Mouse (Mus musculus) MEL (cell line): ENCODE results near the gene Kat6b.

Experiments used
- CHD1 ChIP-seq: IDR thresholded peaks from 2 replicates; pipeline ENCODE4 v1.6.1; 2012; ENCODE audit warnings: low read depth, mild to moderate bottlenecking, inconsistent platforms, low read length, improper control_type of control experiment
- CTCF ChIP-seq, 3 experiments: IDR thresholded peaks in 2 of 3; conservative IDR thresholded peaks in 1 of 3; 2 replicates each; pipeline ENCODE4 v1.5.1; 2011 to 2012; ENCODE audit warnings: low read length in 3 of 3, low read depth in 2 of 3, mild to moderate bottlenecking in 2 of 3, improper control_type of control experiment in 1 of 3, inconsistent platforms in 1 of 3, mixed read lengths in 1 of 3, moderate library complexity in 1 of 3; ENCODE audit not compliant: control insufficient read depth in 1 of 3, insufficient read depth in 1 of 3, poor library complexity in 1 of 3, severe bottlenecking in 1 of 3
- E2F4 ChIP-seq: IDR thresholded peaks from 2 replicates; pipeline ENCODE4 v1.6.1; 2011; ENCODE audit warnings: low read depth, low read length, improper control_type of control experiment, borderline replicate concordance
- ETS1 ChIP-seq: IDR thresholded peaks from 2 replicates; pipeline ENCODE4 v1.6.1; 2012; ENCODE audit warnings: low read depth, mild to moderate bottlenecking, inconsistent platforms, low read length, improper control_type of control experiment, moderate library complexity
- GATA1 ChIP-seq: IDR thresholded peaks from 2 replicates; pipeline ENCODE4 v1.6.1; 2011; ENCODE audit warnings: low read depth, low read length, improper control_type of control experiment
- NELFE ChIP-seq: IDR thresholded peaks from 2 replicates; pipeline ENCODE4 v1.6.1; 2011; ENCODE audit warnings: low read depth, low read length, improper control_type of control experiment
- POLR2A ChIP-seq, 2 experiments: IDR thresholded peaks; 2 replicates each; pipeline ENCODE4 v1.6.1; 2011 to 2012; ENCODE audit warnings: low read length in 2 of 2, mild to moderate bottlenecking in 2 of 2, control low read depth in 1 of 2, improper control_type of control experiment in 1 of 2, low read depth in 1 of 2, moderate library complexity in 1 of 2; ENCODE audit not compliant: control insufficient read depth in 1 of 2, insufficient read depth in 1 of 2, poor library complexity in 1 of 2
- POLR2AphosphoS2 ChIP-seq: IDR thresholded peaks from 2 replicates; pipeline ENCODE4 v1.6.1; 2011; ENCODE audit warnings: low read length, improper control_type of control experiment
- RCOR1 ChIP-seq: IDR thresholded peaks from 2 replicates; pipeline ENCODE4 v1.6.1; 2012; ENCODE audit warnings: low read depth, mild to moderate bottlenecking, inconsistent platforms, low read length, improper control_type of control experiment
- SMC3 ChIP-seq: IDR thresholded peaks from 2 replicates; pipeline ENCODE4 v1.6.1; 2011; ENCODE audit warnings: low read depth, low read length, improper control_type of control experiment
- TAL1 ChIP-seq: IDR thresholded peaks from 2 replicates; pipeline ENCODE4 v1.6.1; 2012; ENCODE audit warnings: mild to moderate bottlenecking, inconsistent platforms, low read length, moderate library complexity, mixed read lengths
- USF1 ChIP-seq: IDR thresholded peaks from 2 replicates; pipeline ENCODE4 v1.6.1; 2014; ENCODE audit warnings: low read depth, mild to moderate bottlenecking, inconsistent platforms, low read length, improper control_type of control experiment, moderate library complexity
- ZC3H11A ChIP-seq: IDR thresholded peaks from 2 replicates; pipeline ENCODE4 v1.6.1; 2012; ENCODE audit warnings: low read depth, mild to moderate bottlenecking, inconsistent platforms, low read length, improper control_type of control experiment
- ZNF384 ChIP-seq: IDR thresholded peaks from 2 replicates; pipeline ENCODE4 v1.6.1; 2012; ENCODE audit warnings: low read depth, mild to moderate bottlenecking, inconsistent platforms, low read length, improper control_type of control experiment

DNA sequence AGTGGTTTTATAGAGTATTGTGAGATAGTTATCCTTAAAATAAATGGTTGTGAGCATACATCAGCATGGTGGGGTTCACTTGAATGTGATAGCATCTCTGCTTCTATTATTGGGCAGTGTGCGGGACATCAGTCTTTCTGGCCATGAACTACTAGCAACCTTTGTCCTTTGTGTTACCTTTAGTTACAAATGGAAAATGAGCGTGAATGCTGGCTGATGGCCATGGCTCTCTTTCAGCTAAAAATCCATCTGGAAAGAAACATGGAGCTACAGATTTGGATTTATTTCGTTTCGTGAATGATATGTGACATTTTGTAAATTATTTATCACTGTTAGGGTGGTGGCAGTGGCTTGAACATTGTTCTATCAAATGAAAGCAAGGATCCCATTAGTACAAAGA is 126.5 kb downstream of the Kat6b start:
- no peak for TF ChIP-seq ZC3H11A
- no peak for TF ChIP-seq CTCF (IDR thresholded peaks at IDR 0.05 in 2 of 3, conservative IDR thresholded peaks at IDR 0.05 in 1 of 3; ENCODE audit: control insufficient read depth in 1 of 3, insufficient read depth in 1 of 3, low read depth in 2 of 3, low read length in 3 of 3, poor library complexity in 1 of 3, severe bottlenecking in 1 of 3)
- TF ChIP-seq CHD1, result no peak
- TF ChIP-seq TAL1, result no peak
- TF ChIP-seq POLR2A (IDR thresholded peaks at IDR 0.05; ENCODE audit: control insufficient read depth in 1 of 2, insufficient read depth in 1 of 2, low read depth in 1 of 2, low read length in 2 of 2, poor library complexity in 1 of 2), result no peak
- no peak for TF ChIP-seq ETS1
- TF ChIP-seq RCOR1, result no peak
- no peak for TF ChIP-seq POLR2AphosphoS2
- TF ChIP-seq SMC3, result no peak
- no peak for TF ChIP-seq USF1
- no peak for TF ChIP-seq ZNF384
- TF ChIP-seq E2F4, result no peak
- no peak for TF ChIP-seq GATA1
- TF ChIP-seq NELFE, result no peak
